Mouse (Mus musculus) hematopoietic multipotent progenitor cell, adult 10-12 weeks (in vitro differentiated cells): ENCODE measurements around the gene Il17ra. TPM values are rescaled to one million over a fixed set of nuclear protein-coding genes. Genes with fewer than 3 reads are reported as not detected.

ENCODE experiments used
- polyA plus RNA-seq: library from polyadenylated mRNA; stranded (reverse); fragments of >175 nt; gene quantifications from 2 replicates; pipeline ENCODE4 v1.2.3, GENCODE M21; 2012; ENCODE audit warnings: low replicate concordance

The Il17ra gene
- polyA plus RNA-seq = 90.4 and 175 TPM in 2 replicates

DNA sequence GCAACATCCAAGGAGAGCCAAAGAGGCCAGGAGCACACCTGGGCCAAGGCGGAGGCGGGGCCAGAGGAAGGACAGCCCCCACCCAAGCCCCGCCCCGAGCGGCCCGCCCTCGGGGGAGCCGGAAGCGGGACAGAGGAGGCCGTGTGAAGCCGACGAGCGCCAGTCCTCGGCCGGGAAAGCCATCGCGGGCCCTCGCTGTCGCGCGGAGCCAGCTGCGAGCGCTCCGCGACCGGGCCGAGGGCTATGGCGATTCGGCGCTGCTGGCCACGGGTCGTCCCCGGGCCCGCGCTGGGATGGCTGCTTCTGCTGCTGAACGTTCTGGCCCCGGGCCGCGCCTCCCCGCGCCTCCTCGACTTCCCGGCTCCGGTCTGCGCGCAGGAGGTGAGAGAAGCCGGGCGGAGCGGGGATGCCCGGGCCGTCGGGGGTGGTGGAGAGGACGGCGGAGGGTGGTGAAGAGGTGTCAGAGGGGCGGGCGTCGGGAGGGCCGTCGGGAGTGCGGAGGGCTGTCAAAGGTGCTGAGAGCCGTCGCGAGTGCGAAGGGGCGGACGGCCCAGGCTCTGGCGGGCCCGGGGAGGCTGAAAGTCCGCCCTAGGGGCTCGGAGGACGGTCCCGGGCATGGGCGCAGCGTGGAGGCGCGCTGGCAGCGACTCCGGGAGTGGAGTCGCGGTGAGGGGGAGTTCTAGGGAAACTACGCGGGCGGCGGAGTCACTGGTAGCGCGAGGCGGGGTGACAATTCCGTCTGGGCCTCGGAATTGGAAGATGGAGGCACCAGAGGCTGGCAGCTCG, at the start of gene Il17ra:
Il17ra (plus strand) TSS at position 162 of the 786 bp plus-strand sequence.

DNA sequence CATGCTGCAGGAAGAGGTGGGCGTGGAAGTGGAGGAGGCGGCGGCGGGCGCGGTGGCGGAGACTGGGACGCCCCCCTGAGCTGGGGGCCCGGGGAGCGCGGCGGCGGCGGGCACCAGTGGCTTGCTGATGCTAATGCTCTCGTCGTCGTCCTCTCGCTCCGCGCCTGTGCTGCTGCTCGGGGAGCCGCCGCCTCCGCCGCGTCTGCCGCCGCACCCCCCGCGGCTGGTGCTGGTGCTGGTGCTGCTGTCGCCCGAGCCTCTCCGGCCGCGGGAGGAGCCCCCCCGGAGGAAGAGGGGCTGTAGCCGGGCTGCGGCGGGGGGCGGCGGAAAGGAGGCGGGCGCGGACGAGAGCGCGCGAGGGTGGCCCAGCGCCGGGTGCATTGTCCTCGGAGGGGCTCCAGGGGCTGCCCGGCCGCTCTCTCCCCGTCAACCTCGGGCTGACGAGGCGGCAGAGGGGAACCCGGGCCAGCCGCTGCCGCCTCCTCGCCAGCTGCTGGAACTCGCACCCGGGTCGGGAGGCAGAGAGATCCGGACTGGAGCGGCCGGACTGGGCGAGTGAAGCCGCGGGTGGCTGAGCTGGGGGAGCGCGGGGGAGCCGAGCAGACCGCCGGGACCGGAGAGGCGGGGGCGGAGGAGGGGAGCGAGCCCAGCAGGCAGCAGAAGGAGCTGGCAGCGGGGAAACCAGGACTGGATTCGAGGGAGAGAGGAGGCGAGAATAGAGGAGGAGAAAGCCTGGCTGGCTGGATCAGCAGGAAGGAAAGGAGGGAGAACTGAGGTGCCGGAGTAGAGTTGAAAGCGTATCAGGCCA, 30.5 kb downstream of the Il17ra start, which contains the start of gene Tmem121b:
Tmem121b (minus strand) TSS at position 434 of the 808 bp plus-strand sequence.

DNA sequence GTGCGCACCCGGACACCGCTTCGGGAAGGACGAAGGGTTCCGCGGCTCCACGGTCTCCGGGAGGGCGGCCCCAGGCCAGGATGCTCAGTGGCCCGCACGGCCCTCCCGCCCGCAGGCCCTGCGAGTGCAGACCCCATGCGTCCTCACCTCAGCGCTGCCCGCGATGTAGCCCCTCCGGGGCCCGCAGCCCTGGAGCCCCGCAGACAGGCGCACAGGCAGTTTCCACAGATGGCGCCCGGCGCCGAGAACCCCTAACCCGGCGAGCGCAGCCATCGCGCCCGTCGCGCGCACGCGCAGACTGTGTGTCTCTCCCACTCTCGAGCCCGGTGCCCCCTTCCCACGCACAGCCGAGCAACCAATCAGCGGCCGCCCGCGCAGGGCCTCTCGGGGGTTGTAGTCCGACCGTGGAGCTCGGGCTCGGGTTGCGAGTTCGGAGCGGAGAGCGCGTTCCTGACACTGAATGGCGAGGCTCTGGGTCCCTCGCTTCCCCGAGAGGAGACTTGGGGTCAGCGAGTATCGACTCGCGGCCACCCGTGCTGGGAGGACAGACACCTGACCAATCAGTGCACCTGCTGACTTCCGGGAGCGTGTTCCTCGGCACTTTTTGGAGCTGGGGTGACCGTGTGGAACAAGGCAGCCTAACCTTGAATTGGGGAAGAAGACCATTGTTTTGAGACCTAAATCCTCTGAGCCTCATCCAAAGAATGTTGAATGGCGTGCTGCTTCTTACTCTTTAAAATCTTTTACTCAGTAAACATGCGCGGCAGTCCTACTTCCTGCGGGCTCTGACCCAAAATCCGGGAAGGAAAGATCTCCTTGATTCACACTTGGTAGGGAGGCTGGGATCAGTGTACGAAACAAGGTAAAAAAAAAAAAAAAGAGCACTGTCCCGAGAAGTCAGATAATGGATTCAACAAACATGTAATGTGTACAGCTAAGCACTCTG, 68.2 kb downstream of the Il17ra start, which contains the start of gene Hdhd5:
Hdhd5 (minus strand) TSS at position 300 of the 946 bp plus-strand sequence.

Other genes starting within 250 kb of the Il17ra start
- gene D330020A13Rik, start 168.9 kb upstream of the Il17ra start, polyA plus RNA-seq = not detected in 2 replicates
- gene B4galnt3, start 168.7 kb upstream of the Il17ra start, polyA plus RNA-seq = 0.05 and 0.06 TPM in 2 replicates
- 27.3 and 41.3 TPM in 2 replicates for gene Kdm5a, start 99.1 kb upstream of the Il17ra start, polyA plus RNA-seq
- 2.0 and 3.2 TPM in 2 replicates for gene Ccdc77, start 98.9 kb upstream of the Il17ra start, polyA plus RNA-seq
- gene Tmem121b, start 30.6 kb downstream of the Il17ra start, polyA plus RNA-seq = 0.63 and 2.0 TPM in 2 replicates
- 12.1 and 13.4 TPM in 2 replicates for gene Hdhd5, start 68.1 kb downstream of the Il17ra start, polyA plus RNA-seq
- gene Cecr2, start 203.1 kb downstream of the Il17ra start, polyA plus RNA-seq = 30.2 and 44.4 TPM in 2 replicates